Mouse (Mus musculus) gastrocnemius, postnatal 10 days (tissue): Measurements from ENCODE around the gene Prx. TPM values are rescaled to one million over a fixed set of nuclear protein-coding genes. Genes with fewer than 3 reads are reported as not detected.
A peak's percentile ranks its signal among the peaks of the same experiment; 100 is the strongest.
"Not testable (repeated sequence)": the region's sequence is repeated elsewhere in the genome, so short reads cannot be mapped to it uniquely, and the experiment has no call there.

Source experiments
- DNase-seq: peaks from one replicate; pipeline ENCODE4 v3.0.0; 2021; ENCODE audit warnings: mixed read lengths
- total RNA-seq, 2 experiments: library from RNA; stranded (reverse); gene quantifications; 2 replicates each; pipeline ENCODE4 v1.2.3; 2021

Gene Prx
- total RNA-seq, 2 experiments from 2014 or later = 34.6 to 48.7 TPM

DNA sequence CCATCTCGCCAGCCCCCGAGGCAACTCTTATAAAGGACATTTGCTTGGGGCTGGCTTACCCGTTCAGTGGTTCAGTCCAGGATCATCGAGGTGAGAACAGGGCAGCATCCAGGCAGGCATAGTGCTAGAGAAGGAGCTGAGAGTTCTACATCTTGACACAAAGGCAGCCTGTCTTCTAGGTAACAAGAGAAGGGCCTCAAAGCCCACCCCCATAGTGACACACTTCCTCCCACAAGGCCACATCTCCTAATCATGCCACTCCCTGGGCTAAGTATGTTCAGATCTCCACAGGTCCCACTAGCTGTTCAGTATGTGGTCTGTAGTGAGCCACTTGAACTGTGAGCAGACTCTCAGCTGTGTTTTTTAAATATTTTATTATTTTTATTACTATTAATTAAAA is 15.3 kb upstream of the Prx start:
- no peak for DNase-seq

DNA sequence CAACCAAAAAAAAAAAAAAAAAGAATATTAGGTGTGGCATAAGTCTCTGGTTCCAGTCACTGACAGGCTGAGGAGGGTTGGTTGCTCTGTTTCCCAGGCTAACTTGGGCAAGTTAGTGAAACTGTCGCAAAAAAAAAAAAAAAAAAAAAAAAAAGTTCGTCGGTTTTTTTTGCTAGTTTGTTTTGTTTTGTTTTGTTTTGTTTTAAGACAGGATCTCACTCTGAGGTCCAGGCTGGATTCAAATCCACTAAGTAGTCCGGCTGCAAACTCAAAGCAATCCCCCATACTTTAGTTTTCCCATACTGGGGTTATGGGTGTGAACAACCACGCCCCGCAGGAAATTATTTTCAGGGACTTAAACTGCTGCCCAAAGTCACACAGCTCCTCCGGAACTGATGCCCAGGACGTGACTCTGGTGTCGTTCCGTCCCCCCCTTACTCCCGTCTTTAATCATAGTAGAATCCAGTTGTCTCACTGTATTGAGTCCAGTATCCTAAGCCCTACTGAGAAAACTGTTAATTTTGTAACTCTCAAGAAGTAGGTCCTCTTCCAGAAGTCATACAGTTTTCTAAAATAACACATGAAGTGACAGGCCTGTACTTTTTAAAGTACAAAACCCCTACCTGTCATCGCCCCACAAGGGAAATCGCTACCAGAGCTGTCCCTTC is 12.9 kb upstream of the Prx start:
- no peak for DNase-seq

DNA sequence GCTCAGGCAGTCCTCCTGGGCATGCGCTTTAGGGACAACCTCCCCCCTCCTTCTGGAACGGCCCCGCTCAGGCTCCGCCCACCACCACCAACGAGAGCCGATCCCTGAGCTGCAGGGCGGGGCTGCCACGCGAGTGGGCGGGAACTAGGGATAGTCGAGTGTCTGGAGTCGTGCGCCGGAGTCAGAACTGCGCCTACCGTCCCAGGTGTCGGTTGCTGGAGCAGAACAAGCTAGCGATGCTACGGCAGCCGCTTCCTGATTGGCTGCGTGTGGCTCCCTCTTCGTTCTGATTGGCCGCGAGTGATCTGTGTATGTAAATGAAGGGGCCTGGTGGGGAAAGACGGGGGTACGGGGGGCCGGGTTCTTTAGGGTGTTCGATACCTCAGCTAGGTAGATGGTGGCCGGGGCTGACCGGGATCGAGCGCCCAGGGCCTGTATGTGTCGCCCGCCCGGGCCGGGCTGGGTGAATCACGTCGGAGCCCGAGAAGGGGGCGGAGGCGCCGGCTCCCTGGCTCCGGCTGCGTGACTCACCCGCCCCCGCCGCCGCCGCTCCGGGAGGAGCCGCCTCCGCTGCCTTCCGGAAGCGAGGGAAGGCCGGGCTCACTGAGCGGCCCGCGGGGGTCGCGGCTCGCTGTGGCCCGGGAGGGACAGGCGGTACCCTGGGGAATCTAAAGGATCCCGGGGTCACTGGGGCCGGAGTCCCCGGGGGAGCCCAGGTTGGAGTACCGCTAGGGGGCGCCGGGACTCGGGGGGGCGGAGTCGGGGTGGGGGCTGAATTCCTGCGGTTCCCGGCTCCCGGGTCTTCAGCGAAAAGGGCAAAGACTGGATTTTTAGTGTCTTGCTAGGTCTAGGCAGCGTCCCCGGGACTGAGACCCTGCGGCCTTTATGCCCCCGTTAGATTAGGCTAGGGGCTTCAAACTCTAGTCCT is 12.1 kb upstream of the Prx start, which contains the start of gene Sertad1:
Gene Sertad1 (plus strand): TSS at position 141 of the 928 bp plus-strand sequence.
- peak; percentile 99 for DNase-seq

DNA sequence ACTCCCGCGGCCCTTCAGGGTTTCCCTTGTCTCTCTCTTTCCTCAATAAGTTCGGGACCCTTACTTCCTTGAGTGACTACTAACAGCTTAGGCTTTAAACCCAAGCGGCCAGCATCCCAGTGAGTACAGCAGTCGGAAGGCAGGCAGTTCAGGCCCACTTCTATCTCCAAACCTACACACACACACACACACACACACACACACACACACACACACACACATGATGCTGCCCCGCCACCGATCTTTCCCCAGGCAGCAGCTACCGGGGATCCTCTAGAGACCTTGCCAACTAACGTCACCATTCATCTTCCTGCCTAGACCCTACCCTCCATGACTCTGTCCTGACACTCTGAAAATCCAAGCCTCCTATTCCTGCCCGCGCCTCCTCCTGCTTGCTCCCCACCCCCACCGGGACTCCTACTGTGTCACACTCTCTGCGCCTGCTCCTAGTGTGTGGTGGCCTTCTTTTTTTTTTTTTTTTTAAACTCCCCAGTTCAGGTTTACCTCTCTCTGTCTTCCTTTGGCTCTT is 11.3 kb upstream of the Prx start:
- DNase-seq = peak; percentile 66

DNA sequence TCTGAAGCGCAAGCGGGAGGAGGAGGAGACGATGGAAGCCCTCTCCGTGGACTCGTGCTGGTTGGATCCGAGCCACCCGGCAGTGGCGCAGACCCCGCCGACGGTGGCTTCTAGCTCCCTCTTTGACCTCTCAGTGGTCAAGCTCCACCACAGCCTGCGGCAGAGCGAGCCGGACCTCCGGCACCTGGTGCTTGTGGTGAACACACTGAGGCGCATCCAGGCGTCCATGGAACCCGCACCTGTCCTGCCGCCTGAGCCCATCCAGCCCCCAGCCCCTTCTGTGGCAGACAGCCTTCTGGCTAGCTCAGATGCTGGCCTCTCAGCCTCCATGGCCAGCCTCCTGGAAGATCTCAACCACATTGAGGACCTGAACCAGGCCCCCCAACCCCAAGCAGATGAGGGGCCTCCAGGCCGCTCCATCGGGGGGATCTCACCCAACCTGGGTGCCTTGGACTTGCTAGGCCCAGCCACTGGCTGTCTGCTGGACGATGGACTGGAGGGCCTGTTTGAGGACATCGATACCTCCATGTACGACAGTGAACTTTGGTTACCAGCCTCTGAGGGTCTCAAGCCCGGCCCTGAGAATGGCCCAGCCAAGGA is 9.8 kb upstream of the Prx start:
- DNase-seq = no peak

DNA sequence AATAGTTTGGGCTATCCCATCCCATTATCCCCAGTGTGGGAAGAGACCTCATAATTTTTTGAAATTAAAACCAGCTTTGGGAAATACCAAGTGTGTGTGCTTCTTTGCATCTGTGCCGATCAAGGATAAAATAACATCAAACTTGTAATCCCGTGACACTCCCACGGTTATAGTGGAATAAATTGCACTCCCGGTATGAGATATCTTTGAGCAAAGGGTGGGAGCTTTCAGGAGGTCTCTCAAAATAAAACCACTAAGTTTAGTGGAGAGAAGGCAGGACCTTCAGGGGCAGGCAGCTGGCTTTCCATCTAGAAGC is 8.9 kb upstream of the Prx start:
- no peak for DNase-seq

DNA sequence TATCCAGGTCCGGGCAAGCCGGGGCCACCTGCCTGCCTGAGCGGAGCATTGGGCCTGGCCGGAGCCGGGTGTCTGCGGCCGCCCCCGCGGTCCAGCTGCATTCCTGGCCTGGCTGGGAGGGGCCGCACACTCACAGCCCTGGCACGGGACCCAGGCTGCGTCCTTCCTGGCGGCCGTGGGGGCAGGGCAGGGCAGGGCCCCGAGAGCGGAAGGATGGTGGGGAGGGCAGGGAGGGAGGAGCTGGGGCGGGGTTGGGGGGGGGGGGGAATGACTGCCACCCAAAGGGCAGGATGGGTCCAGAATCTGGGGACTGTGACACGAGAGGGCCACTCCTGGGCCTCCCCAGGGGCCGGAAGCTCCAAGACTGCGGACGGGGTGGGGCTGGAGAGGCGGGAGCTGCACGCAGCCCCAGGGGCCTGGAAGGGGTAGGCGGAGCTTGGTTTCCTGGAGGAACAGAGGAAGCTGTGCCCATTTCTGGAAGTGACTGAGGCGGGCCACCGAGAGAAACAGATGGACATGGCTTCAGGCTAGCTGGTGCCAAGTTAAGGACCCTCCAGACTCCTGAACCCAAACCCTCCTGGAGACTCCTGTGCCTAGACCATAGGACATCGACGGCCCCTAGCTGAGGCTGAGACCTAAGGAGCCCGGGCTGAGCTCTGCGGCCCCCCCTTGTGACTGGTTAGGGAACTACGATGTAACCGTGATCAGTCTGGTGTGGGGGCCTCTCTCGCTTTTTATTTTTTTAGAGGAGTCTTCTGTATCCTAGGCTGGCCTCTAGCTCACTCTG is 8.4 kb upstream of the Prx start:
- peak; percentile 97 for DNase-seq

DNA sequence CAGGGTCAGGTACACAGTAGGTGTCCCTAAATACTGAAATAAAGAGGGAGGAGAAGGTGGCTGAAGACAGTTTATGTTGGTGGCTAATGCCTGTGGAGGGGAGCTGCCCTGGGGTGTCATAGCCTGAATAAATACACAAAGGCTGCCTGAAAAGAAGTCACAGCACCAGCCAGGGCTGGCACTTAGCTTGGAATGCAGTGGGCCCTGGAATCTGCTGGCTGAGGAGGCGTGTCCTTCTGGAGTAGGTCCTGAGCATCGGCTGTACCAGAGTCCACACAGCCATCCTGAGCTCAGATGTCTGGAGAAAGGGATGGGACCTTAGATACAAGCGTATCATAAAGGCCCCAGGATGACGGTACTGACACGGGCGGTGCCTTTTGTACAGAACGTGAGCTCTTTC is 7.3 kb upstream of the Prx start:
- no peak for DNase-seq

DNA sequence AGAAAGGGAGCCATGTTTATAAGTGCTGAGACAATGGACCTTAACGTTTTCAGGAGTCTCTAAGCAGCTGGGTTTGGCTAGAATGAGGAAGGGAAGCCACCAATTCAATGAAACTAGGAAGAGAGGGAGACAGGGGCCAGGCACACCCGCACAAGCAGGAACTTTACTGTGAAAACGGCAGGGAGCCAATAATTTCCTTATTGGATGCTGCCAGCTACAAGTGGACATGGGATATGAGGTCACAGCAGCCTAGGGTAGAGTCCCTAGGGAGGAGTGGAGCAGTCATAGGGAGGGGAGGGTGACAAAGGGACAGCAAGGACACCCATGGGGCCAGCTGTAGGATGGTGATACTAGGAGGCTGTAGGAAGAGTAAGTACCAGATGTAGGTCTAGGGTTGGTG is 6.1 kb upstream of the Prx start:
- DNase-seq = no peak

DNA sequence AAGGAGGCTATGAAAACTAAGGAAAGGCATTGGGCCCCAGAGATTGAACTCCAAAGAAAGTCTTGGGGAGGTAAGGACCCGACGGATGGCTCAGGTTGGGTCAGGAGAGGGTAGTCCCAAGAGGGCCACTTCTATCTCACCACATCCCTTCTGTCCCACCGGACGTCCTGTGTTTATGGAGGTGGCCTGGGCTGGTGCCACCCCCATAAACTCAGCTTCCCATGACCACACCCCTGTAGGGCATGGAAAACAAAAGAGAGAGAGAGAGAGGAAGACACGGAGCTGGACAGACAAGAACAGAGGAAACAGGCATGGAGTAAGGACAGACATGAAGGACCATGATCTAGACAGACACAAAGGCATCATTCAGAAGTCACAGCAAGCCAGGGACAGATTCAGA is 5.7 kb upstream of the Prx start:
- no peak for DNase-seq

DNA sequence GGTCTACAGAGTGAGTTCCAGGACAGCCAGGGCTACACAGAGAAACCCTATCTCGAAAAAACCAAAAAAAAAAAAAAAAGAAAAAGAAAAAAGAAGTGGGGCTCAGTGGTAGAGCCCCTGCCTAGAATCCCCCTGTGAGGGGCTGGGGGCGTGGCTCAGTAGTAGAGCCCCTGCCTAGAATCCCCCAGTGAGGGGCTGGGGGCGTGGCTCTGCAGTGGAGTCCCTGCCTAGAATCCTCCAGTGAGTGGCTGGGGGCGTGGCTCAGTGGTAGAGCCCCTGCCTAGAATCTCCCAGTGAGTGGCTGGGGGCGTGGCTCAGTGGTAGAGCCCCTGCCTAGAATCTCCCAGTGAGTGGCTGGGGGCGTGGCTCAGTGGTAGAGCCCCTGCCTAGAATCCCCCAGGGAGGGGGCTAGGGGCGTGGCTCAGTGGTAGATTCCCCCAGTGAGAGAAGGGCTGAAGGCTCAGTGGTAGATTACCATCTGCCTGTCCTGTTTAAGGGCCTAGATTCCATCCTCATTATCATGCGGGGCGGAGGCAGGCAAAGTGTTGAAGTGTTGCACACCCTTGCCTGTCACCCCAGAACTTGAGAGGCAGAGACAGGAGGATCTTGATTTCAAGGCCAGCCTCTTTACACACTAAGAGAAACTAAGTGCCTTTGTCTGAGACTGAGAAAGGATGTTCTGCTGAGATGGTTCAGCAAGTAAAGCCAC is 4.3 kb upstream of the Prx start:
- not testable (repeated sequence) for DNase-seq

DNA sequence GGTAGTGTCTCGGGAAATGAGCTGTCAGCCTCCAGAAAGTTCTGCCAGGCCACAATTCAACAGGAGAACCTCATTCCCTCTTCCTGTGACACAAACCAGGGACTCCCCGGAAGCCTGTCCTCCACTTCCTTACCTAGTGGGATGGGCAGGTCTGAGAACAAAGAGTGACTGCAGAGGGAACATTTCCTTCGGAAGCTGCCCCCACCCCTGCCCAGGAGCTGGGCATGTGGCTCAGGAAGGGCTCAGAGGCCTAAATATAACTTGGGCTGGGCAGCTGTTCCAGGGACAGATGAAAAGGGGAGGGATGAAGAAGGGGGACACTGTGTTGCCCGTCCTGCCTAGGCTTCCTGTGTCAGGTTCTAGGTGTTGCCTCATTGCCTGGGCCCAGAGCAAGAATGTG is 2.5 kb downstream of the Prx start:
- no peak for DNase-seq

DNA sequence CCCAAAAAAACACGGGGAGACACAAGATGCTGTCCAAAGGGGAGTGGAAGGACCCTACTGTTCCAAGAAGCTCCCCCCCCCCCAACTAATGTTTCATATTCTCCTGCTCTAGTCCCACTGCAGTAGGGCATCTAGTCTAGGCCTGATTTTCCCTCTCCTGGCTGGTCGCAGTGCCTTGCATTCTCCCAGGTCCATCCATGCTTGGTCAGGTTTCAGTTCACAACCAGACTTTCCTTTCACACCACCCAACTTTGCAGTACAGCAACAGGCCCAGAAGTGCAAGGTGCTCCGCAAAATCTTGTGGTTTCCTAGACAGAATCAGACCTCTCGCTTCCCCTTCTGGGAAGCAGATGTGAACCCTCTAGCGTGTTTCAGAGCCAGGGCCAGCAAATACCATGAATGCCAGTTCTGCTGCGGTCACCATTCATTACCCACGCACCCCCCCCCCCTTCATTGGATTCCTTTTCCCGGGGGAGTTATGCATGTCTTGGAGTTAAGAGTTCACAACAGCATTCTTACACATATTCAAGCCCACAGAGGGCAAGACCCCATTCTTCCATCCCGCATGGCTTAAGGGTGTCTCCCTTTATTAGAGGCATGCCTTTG is 7.7 kb downstream of the Prx start:
- DNase-seq = no peak

DNA sequence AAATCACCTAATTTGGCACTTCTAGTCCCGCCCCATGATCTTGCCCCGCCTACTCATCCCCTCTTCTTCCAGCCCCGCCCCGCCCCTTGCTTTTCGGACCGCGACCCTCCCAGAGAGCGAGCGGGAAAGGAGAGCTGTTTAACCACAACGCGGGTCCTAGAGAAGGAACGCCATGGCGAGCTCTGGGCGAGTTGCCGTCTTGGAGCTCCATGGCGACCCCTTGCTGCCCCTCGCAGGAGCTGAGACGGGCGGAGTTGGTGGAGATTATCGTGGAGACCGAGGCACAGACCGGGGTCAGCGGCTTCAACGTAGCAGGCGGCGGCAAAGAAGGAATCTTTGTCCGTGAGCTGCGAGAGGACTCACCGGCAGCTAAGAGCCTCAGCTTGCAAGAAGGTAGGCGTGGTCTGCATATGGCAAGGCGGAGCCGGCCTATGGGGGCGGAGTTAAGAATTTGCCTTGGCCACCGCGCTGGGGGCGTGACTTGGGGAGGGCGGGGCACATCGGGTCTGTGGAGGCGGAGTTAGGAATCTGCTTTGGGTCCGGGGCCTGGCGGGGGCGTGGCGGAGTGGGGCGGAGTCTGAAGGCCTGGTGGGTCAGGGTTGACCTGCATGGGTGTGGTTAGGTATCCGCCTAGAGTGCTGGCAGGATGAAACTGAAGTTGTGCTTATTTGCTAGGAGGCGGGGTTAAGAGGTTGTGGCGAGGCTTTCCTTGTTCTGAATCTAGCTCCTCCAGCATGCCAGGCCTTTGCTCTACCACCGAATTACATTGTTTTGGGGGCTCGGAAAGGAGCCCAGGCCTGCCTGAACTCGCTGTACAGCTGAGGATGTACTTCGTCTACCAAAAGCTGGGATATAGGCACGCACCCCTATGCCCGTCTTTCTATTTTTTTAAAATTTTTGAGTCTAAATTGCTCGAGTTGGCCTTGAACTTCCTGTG is 8.9 kb downstream of the Prx start:
- DNase-seq = peak; percentile 97

DNA sequence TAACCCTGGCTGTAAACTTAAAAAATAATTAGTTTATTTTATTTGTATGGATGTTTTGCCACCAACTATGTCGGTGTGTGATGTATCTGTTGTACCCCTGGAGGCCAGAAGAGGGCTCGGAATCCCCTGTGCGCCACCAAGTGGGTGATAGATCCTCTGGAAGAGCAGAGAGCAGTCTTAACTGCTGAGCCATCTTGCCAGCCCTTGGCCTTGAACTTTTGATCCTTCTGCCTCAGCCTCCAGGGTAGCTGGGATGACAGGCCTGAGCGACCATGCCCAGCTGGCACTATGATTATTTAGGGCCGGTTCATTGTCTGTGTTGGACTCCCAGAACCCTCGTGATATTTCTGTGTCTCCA is 9.5 kb downstream of the Prx start:
- DNase-seq = peak; percentile 52

DNA sequence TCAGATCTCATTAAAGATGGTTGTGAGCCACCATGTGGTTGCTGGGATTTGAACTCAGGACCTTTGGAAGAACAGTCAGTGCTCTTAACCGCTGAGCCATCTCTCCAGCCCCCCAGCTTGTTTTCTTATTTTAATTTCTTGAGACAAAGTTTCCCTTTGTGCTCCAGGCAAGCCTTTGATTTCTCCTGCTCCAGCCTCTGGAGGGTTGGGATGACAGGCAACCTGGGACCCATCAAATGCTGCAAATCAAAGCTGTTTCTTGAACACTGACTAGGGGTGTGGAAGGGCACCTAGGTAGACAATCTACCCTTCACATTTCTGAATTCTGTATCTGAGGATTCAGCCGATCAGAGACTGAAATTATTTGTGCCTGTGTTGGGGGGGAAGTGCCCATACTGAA is 11.7 kb downstream of the Prx start:
- no peak for DNase-seq

DNA sequence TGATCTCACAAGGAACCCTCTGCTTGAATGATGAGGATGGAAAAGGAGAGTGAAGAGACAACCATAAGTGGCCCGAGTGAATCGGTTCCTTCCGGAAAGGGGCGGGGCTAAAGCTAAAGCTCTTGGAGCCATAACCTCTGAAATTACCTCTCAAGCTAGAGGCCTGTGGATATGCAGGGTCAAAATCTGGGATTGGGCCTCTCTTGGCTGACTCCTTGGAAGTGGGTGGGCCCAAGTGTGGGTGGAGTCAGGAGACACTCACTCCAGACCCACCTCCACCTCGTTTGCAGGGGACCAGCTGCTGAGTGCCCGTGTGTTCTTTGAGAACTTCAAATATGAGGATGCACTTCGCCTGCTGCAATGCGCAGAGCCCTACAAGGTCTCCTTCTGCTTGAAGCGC is 15.8 kb downstream of the Prx start:
- DNase-seq = no peak

DNA sequence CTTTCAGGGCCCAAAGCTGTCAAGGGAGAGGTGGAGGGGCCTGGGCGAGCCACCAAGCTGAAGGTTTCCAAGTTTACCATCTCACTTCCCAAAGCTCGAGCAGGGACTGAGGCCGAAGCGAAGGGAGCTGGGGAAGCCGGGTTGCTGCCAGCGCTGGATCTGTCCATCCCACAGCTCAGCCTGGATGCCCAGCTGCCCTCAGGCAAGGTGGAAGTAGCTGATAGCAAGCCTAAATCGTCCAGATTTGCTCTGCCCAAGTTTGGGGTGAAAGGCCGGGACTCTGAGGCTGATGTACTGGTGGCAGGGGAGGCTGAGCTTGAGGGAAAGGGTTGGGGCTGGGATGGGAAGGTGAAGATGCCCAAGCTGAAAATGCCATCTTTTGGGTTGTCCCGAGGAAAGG is 19.2 kb downstream of the Prx start:
- no peak for DNase-seq

DNA sequence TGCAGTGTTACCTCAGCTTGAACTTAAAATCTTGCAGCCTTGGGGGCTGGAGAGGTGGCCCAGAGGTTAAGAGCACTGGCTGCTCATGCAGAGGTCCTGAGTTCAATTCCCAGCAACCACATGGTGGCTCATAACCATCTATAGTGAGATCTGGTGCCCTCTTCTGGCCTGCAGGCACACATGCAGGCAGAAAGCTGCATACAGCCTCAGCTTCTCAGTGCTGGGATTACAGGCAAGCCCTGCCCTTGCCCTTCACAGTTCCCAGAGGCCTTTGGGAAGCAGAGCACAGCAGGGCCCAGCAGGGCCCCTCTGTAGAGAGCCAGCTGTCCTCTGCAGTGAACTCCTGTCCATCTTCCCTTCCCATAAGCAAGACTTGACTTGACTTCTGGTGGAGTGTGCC is 21.0 kb downstream of the Prx start:
- no peak for DNase-seq

DNA sequence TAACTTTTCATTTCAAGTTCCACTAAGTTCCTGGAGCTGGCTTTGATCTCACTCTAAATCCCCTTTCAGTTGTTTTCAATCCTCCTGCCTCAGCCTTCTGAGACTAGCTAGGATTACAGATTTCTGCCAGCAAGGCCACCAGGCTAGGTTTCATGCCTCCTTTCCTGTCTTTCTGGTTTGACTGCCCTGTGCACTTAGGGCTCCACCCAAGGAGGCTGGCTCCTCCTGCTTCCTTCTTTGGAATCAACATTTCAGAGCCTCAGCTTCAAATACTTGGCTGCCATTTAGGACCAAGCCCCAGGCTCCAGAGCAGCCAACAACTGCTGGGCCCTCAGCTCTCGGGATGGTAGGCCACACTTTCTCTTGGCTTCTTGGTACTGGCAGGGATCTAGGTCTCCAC is 21.5 kb downstream of the Prx start:
- DNase-seq = no peak
